In genomic region chr11:8457951-8458350, GRCm38 (mm10) we compare ENCODE assay signal across 9 mouse cellular contexts.
DNase-seq lines count a peak whose midpoint lies in the region; ATAC-seq and TF ChIP-seq lines count a peak whose summit lies in the region.
"Had no signal": no experiment of that assay in that cellular context is flagged by ENCODE, and none has a peak within 500 bp of the region (broad histone marks: within the 10 kb centered on the region; RNA-seq: fewer than 3 reads in every experiment).

No protein-coding gene starts in this region.

- H3K9me3 ChIP-seq in forebrain, embryonic 12.5 days, result no peaks in the 10 kb centered on the region
- no peaks in the 10 kb centered on the region for H3K9me3 ChIP-seq in hindbrain, embryonic 14.5 days (ENCODE audit: control insufficient read depth, low read length)
- H3K9me3 ChIP-seq: liver, embryonic 15.5 days had no signal

- H3K79me2 ChIP-seq in liver, adult 2 months (ENCODE audit: control insufficient read depth, insufficient read depth, low read length), result peaks cover 9% of the 10 kb centered on the region; the same call in 1 of the 2 replicates

- H3K4me3 ChIP-seq in liver, adult 2 months (ENCODE audit: insufficient read depth, low read depth, low read length), result no peak overlapping the region
- no peak overlapping the region for H3K4me3 ChIP-seq in forebrain, embryonic 12.5 days (replicated peaks)
- H3K4me3 ChIP-seq in hindbrain, embryonic 14.5 days (replicated peaks; ENCODE audit: low read length), result no peak overlapping the region
- H3K4me3 ChIP-seq: erythroblast, embryonic 14.5 days; liver, embryonic 15.5 days had no signal

- H3K36me3 ChIP-seq in liver, adult 2 months (ENCODE audit: control insufficient read depth, insufficient read depth, low read length), result peaks cover 6% of the 10 kb centered on the region; the same call in 1 of the 2 replicates
- H3K36me3 ChIP-seq in forebrain, embryonic 12.5 days (replicated peaks), result no peaks in the 10 kb centered on the region
- H3K36me3 ChIP-seq in hindbrain, embryonic 14.5 days (replicated peaks; ENCODE audit: control insufficient read depth, insufficient read depth), result no peaks in the 10 kb centered on the region

- WGBS in liver, adult 2 months, result 69% methylated on average over 5 of the region's 5 CpGs
- 48% methylated on average over 5 of the region's 5 CpGs for whole genome bisulfite sequencing in forebrain, embryonic 12.5 days
- 41% methylated on average over 5 of the region's 5 CpGs for WGBS in hindbrain, embryonic 14.5 days

- no peaks in the 10 kb centered on the region for H3K27me3 ChIP-seq in liver, adult 2 months (ENCODE audit: control insufficient read depth, insufficient read depth, low read length)
- H3K27me3 ChIP-seq in forebrain, embryonic 12.5 days, result no peaks in the 10 kb centered on the region
- H3K27me3 ChIP-seq in hindbrain, embryonic 14.5 days (ENCODE audit: control insufficient read depth, insufficient read depth, low read length), result no peaks in the 10 kb centered on the region
- H3K27me3 ChIP-seq: liver, embryonic 15.5 days had no signal

- peak overlapping the region; percentile 82 for H3K27ac ChIP-seq in liver, adult 2 months (replicated peaks; ENCODE audit: insufficient read depth, low read depth, low read length)
- 0 out of 2 replicates have a peak overlapping the region, but pooled peaks have one; percentile 80 for H3K27ac ChIP-seq in forebrain, embryonic 12.5 days
- peak overlapping the region; percentile 75 for H3K27ac ChIP-seq in hindbrain, embryonic 14.5 days
- H3K27ac ChIP-seq: liver, embryonic 15.5 days had no signal

- no peak overlapping the region for H3K9ac ChIP-seq in liver, adult 2 months (ENCODE audit: low read depth, low read length)
- no peak overlapping the region for H3K9ac ChIP-seq in forebrain, embryonic 12.5 days
- H3K9ac ChIP-seq in hindbrain, embryonic 14.5 days, result no peak overlapping the region
- H3K9ac ChIP-seq: liver, embryonic 15.5 days had no signal

- no peak overlapping the region for H3K4me2 ChIP-seq in forebrain, embryonic 12.5 days
- no peak overlapping the region for H3K4me2 ChIP-seq in hindbrain, embryonic 14.5 days (replicated peaks)
- H3K4me2 ChIP-seq: liver, embryonic 15.5 days had no signal

- no peak for TF ChIP-seq POLR2A in liver, adult 2 months (IDR thresholded peaks at IDR 0.05; ENCODE audit: extremely low read depth, insufficient read depth, low read length)

- peak; percentile 25 for DNase-seq in liver, adult 2 months (ENCODE audit: extremely low read depth, low read depth, low spot score)
- DNase-seq in liver, result no peak
- DNase-seq in hindbrain, embryonic 14.5 days (ENCODE audit: low spot score), result peak; percentile 35
- peak; percentile 42 to 68 for DNase-seq in lung, postnatal 4 days
- DNase-seq in layer of hippocampus, adult 11-12 months (ENCODE audit: low spot score), result no peak
- DNase-seq in testis, postnatal 14 days (ENCODE audit: low spot score), result no peak

- no peak for ATAC-seq in forebrain, embryonic 12.5 days (ENCODE audit: low FRiP score)
- ATAC-seq in hindbrain, embryonic 14.5 days (ENCODE audit: low FRiP score), result no peak

- TF ChIP-seq CTCF in liver, adult 2 months (IDR thresholded peaks at IDR 0.05; ENCODE audit: low read depth, low read length), result no peak

- peaks cover 4% of the 10 kb centered on the region; the same call in 1 of the 2 replicates for H3K4me1 ChIP-seq in liver, adult 2 months (ENCODE audit: control insufficient read depth, insufficient read depth, low read length)
- H3K4me1 ChIP-seq in forebrain, embryonic 12.5 days, result peaks cover 38% of the 10 kb centered on the region
- H3K4me1 ChIP-seq in hindbrain, embryonic 14.5 days (replicated peaks; ENCODE audit: control insufficient read depth, insufficient read depth, low read length), result peaks cover 26% of the 10 kb centered on the region

Comparison
In these comparisons a context has a peak if more than half of its experiments do, and no peak if none do; other contexts are left out.
1. DNase-seq: peak in liver, adult 2 months (single experiment), hindbrain, embryonic 14.5 days (single experiment) and lung, postnatal 4 days (2 of 2); none in liver (single experiment), layer of hippocampus, adult 11-12 months (single experiment) and testis, postnatal 14 days (single experiment).
2. Peak in every context shown above with its lines, with median percentiles within 50 percentile points of each other: H3K27ac ChIP-seq.